Mouse (Mus musculus) olfactory bulb, adult 2 months (tissue): Measurements from ENCODE around the gene Daxx.

Experiments used
- CTCF ChIP-seq: fragments of 200-500 bp; IDR thresholded peaks from 2 replicates; pipeline ENCODE4 v1.5.1; 2012; ENCODE audit warnings: low read depth, mild to moderate bottlenecking, low read length, moderate library complexity; ENCODE audit not compliant: insufficient read depth
- POLR2A ChIP-seq: fragments of 200-500 bp; IDR thresholded peaks from 2 replicates; pipeline ENCODE4 v1.6.1; 2012; ENCODE audit warnings: mild to moderate bottlenecking, low read depth, low read length, moderate library complexity; ENCODE audit not compliant: insufficient read depth

- no peak for TF ChIP-seq POLR2A
- TF ChIP-seq CTCF: no peak
These were observed 8.6 kb downstream of the Daxx start for GRCm38 (mm10) chr17:33917656-33918292.
